In the genomic region with DNA sequence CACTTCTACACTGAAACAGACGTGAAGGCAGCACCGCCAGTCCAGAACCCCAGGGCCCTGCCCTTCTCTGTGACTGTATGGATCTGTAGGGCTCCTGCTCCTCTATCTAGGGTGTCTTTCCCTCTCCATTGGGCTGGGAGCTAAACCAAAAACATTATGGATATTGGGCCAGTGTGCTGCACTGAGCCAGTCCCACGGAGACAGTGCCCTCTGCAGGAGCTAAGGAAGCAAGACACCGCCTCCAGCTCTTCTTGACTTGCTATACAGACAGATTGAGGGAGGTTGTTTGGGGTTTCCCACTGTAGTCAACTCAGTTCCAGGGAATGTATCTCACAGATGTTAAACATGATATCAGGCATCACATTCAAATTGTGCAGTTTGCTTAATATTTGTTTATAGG, we compare ENCODE assay signal across 8 mouse cellular contexts. TPM values are rescaled to one million over a fixed set of nuclear protein-coding genes. Genes with fewer than 3 reads are reported as not detected.
A peak's percentile ranks its signal among the peaks of the same experiment; 100 is the strongest.
DNase-seq lines count a peak whose midpoint lies in the region; TF ChIP-seq lines count a peak whose summit lies in the region.

No protein-coding gene starts in this region.

- 0 out of 2 replicates have a peak, but pooled peaks have one; percentile 39 for TF ChIP-seq CTCF in bone marrow macrophage, adult 2 months (IDR thresholded peaks at IDR 0.05; ENCODE audit: low read depth, low read length)

- no peak overlapping the region for H3K4me3 ChIP-seq in bone marrow macrophage, adult 2 months (ENCODE audit: insufficient read depth, low read length)
- no peak overlapping the region for H3K4me3 ChIP-seq in limb, embryonic 10.5 days

- no peaks in the 10 kb centered on the region for H3K36me3 ChIP-seq in limb, embryonic 10.5 days

- H3K27ac ChIP-seq in bone marrow macrophage, adult 2 months (ENCODE audit: insufficient read depth, low read depth, low read length): no peak overlapping the region
- no peak overlapping the region for H3K27ac ChIP-seq in limb, embryonic 10.5 days

- DNase-seq in adrenal gland, postnatal 14 days: peak; percentile 51
- DNase-seq in adrenal gland, adult 8-10 months: no peak
- peak; percentile 48 to 74 for DNase-seq in left cerebral cortex, postnatal 14 days (ENCODE audit: low spot score in 2 of 2)
- no peak for DNase-seq in left cerebral cortex, postnatal 36 days (ENCODE audit: low spot score in 2 of 2)
- DNase-seq in limb, embryonic 10.5 days (ENCODE audit: low spot score): peak; percentile 34
- no peak for DNase-seq in Muller cell, postnatal 12 days (ENCODE audit: inconsistent ontology term)
- no peak for DNase-seq in layer of hippocampus, adult 9-10 months (ENCODE audit: low spot score)

- 52% methylated on average over 4 of the region's 4 CpGs for WGBS in limb, embryonic 10.5 days

- no peaks in the 10 kb centered on the region for H3K27me3 ChIP-seq in limb, embryonic 10.5 days (ENCODE audit: low read depth, poor library complexity, severe bottlenecking)

- H3K9me3 ChIP-seq in limb, embryonic 10.5 days (replicated peaks): no peaks in the 10 kb centered on the region

- no peak for TF ChIP-seq POLR2A in bone marrow macrophage, adult 2 months (IDR thresholded peaks at IDR 0.05; ENCODE audit: borderline replicate concordance, low read depth, low read length)

- intact Hi-C loops in left cerebral cortex, postnatal 14 days (cut with DNase I): no loop called here
- intact Hi-C loops in left cerebral cortex, postnatal 36 days (cut with DNase I): no loop called here

- H3K4me1 ChIP-seq in bone marrow macrophage, adult 2 months (ENCODE audit: control insufficient read depth, insufficient read depth, low read length): no peaks in the 10 kb centered on the region
- H3K4me1 ChIP-seq in limb, embryonic 10.5 days: peaks cover 18% of the 10 kb centered on the region

RNA-seq across cellular contexts. Expression of a gene that starts 24.1 kb away (rescaled TPM):
- total RNA-seq in adrenal gland, postnatal 14 days (2021): 1.5 and 2.6 TPM in 2 replicates
- total RNA-seq in adrenal gland, adult 8-10 months (2022): 1 to 10 TPM; 1.9 to 6.4 (median 4.2) TPM
- total RNA-seq in left cerebral cortex, postnatal 14 days (2021): 1 to 10 TPM in 1 of 2 experiments, under 1 TPM in 1; 0.80 to 2.3 TPM
- total RNA-seq in left cerebral cortex, postnatal 36 days (2021): 1 to 10 TPM; 3.4 to 4.6 TPM
- 0.36 TPM in 1 of 2 replicates, not detected in the other for polyA plus RNA-seq in bone marrow macrophage, adult 2 months (2012; ENCODE audit: insufficient read depth, insufficient read length, missing spikeins)
- polyA plus RNA-seq in limb, embryonic 10.5 days (2016; fragmentation: Nextera tagmentation; extraction: Ambion mirVana): 0.87 and 1.1 TPM in 2 replicates

Comparison
In these comparisons a context has a peak if more than half of its experiments do, and no peak if none do; other contexts are left out.
1. DNase-seq: peak in adrenal gland, postnatal 14 days (single experiment), left cerebral cortex, postnatal 14 days (2 of 2) and limb, embryonic 10.5 days (single experiment); none in adrenal gland, adult 8-10 months (single experiment), left cerebral cortex, postnatal 36 days (0 of 2), Muller cell, postnatal 12 days (single experiment) and layer of hippocampus, adult 9-10 months (single experiment).